Mouse (Mus musculus): ENCODE data around the gene Pkp4. TPM values are rescaled to one million over a fixed set of nuclear protein-coding genes. Genes with fewer than 3 reads are reported as not detected.

The Pkp4 gene
- total RNA-seq, 2 experiments from 2014 or later = 214 to 223 TPM

DNA sequence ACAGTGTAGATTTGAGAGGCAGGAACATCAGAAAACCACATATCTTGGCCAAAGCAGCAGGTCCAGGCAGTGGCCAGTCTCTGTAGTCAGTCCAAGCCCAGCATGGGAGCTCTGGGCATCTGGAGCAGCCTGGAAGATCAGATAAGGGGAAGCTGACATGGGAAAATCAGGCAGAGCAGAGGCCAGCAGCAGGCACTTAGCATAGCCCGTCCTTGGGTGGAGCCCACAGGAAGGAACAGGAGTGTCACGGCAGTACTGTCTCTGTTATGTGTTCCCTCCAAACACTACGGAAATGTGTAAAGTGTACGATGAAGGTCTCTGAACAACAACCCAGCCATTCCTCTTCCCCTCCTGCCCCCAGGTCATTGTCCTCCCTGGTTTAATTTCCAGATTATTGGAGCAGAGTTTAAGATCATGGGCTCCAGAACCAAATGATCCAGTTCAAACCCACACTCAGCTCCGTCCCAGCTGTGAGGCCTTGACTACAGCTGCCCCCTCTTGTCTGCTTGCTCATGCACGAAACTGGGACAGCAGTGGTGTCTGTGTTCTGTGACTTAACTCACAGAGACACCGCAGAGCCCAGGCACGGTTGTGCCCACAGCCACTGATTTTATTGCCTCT, 241.3 kb downstream of the Pkp4 start:
- intact Hi-C loops (cut with DNase I) = no loop called here
- no peak for DNase-seq (ENCODE audit: low spot score in 2 of 2)

DNA sequence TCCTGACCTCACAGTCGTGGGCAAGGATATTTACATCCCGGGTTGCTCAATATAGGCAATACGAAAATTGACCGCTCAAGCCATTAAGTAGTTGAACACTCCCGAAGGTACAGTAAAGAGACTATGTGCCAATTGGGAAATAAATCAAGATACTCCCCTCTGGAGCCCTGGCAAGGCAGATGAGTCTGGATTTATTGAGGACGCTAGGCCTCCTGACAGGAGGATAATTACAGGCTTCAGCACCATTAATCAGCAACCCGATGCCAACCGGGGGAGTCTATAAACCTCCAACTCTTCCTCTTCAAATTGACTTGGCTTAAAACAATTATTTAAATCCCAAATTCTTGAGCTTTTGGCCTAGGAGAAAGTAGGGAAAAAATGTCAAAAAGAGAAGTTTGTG, 243.4 kb downstream of the Pkp4 start:
- intact Hi-C loops (cut with DNase I) = no loop called here
- no peak for DNase-seq (ENCODE audit: low spot score in 2 of 2)

Other genes starting within 250 kb of the Pkp4 start
- gene Ccdc148, start 167 bp upstream of the Pkp4 start, total RNA-seq (2021) = 10 to 100 TPM; 10.6 to 11.4 TPM

Measured in left cerebral cortex, postnatal 14 days (tissue).